Mouse (Mus musculus): ENCODE results near the gene Cdc14a. TPM values are rescaled to one million over a fixed set of nuclear protein-coding genes. Genes with fewer than 3 reads are reported as not detected.

Gene Cdc14a
- polyA plus RNA-seq, 1 experiment from 2014 or later, result 11.9 TPM

- H3K27ac ChIP-seq, result no peak overlapping the region
- H3K27me3 ChIP-seq, result no peaks in the 10 kb centered on the region
- 62% methylated on average over 8 of the region's 8 CpGs for WGBS
- H3K36me3 ChIP-seq (ENCODE audit: poor library complexity, severe bottlenecking), result peaks cover 21% of the 10 kb centered on the region
- H3K9me3 ChIP-seq (replicated peaks), result no peaks in the 10 kb centered on the region
- no peak overlapping the region for H3K4me3 ChIP-seq
- peaks cover 40% of the 10 kb centered on the region for H3K4me1 ChIP-seq
- no peak overlapping the region for H3K9ac ChIP-seq
- H3K4me2 ChIP-seq, result no peak overlapping the region
- no peak for ATAC-seq
These were observed 14.3 kb downstream of the Cdc14a start for GRCm38 (mm10) chr3:116409486-116409885.

GRCm38 (mm10) chr3:116408856-116409255 lies 15.0 kb downstream of the Cdc14a start:
- H3K36me3 ChIP-seq (ENCODE audit: poor library complexity, severe bottlenecking), result peaks cover 16% of the 10 kb centered on the region; the same call in 1 of the 2 replicates
- no peaks in the 10 kb centered on the region for H3K27me3 ChIP-seq
- no peaks in the 10 kb centered on the region for H3K9me3 ChIP-seq (replicated peaks)
- no peak overlapping the region for H3K27ac ChIP-seq
- H3K4me1 ChIP-seq, result peaks cover 40% of the 10 kb centered on the region
- H3K9ac ChIP-seq, result no peak overlapping the region
- ATAC-seq, result no peak
- no peak overlapping the region for H3K4me3 ChIP-seq
- no peak overlapping the region for H3K4me2 ChIP-seq
- 81% methylated on average over 10 of the region's 10 CpGs for WGBS

- no peak for ATAC-seq
- H3K9me3 ChIP-seq (replicated peaks), result no peaks in the 10 kb centered on the region
- 58% methylated on average over 9 of the region's 9 CpGs for WGBS
- H3K27me3 ChIP-seq, result no peaks in the 10 kb centered on the region
- no peak overlapping the region for H3K4me2 ChIP-seq
- H3K4me1 ChIP-seq, result peaks cover 39% of the 10 kb centered on the region
- no peak overlapping the region for H3K27ac ChIP-seq
- H3K36me3 ChIP-seq (ENCODE audit: poor library complexity, severe bottlenecking), result peaks cover 16% of the 10 kb centered on the region; the same call in 1 of the 2 replicates
- H3K4me3 ChIP-seq, result no peak overlapping the region
- no peak overlapping the region for H3K9ac ChIP-seq
These were observed 18.3 kb downstream of the Cdc14a start for GRCm38 (mm10) chr3:116405516-116405915.

- ATAC-seq, result no peak
- 74% methylated on average over 11 of the region's 11 CpGs for WGBS
- H3K9me3 ChIP-seq (replicated peaks), result no peaks in the 10 kb centered on the region
- no peak overlapping the region for H3K9ac ChIP-seq
- H3K4me1 ChIP-seq, result peaks cover 61% of the 10 kb centered on the region
- no peak overlapping the region for H3K4me2 ChIP-seq
- no peaks in the 10 kb centered on the region for H3K27me3 ChIP-seq
- H3K36me3 ChIP-seq (ENCODE audit: poor library complexity, severe bottlenecking), result no peaks in the 10 kb centered on the region
- no peak overlapping the region for H3K4me3 ChIP-seq
- H3K27ac ChIP-seq, result 0 out of 2 replicates have a peak overlapping the region, but pooled peaks have one; percentile 19
These were observed 22.4 kb downstream of the Cdc14a start for GRCm38 (mm10) chr3:116401436-116401835.

GRCm38 (mm10) chr3:116399349-116400090 lies 24.3 kb downstream of the Cdc14a start:
- Histone ChIP-seq H3K27me3 (no peaks in the 10 kb centered on the region), H3K36me3 (ENCODE audit: poor library complexity, severe bottlenecking) (no peaks in the 10 kb centered on the region), H3K4me1 (peaks cover 48% of the 10 kb centered on the region), H3K27ac (peak overlapping the region; percentile 88), H3K4me2 (peak overlapping the region; percentile 58), H3K9ac (peak overlapping the region; percentile 57), H3K9me3 (replicated peaks) (no peaks in the 10 kb centered on the region), H3K4me3 (peak overlapping the region; percentile 24)
- ATAC-seq, result peak; percentile 81
- WGBS, result 23% methylated on average over 22 of the region's 22 CpGs

GRCm38 (mm10) chr3:116398543-116398942 lies 25.3 kb downstream of the Cdc14a start:
- ATAC-seq, result no peak
- Histone ChIP-seq H3K27me3 (no peaks in the 10 kb centered on the region), H3K9ac (peak overlapping the region; percentile 45), H3K27ac (peak overlapping the region; percentile 88), H3K36me3 (ENCODE audit: poor library complexity, severe bottlenecking) (no peaks in the 10 kb centered on the region), H3K4me1 (peaks cover 48% of the 10 kb centered on the region), H3K4me3 (no peak overlapping the region), H3K4me2 (peak overlapping the region; percentile 24), H3K9me3 (replicated peaks) (no peaks in the 10 kb centered on the region)
- 62% methylated on average over 10 of the region's 10 CpGs for whole genome bisulfite sequencing

- Histone ChIP-seq H3K4me1 (peaks cover 48% of the 10 kb centered on the region), H3K9ac (0 out of 2 replicates have a peak overlapping the region, but pooled peaks have one; percentile 45), H3K4me2 (peak overlapping the region; percentile 24; the same call in 1 of the 2 replicates)
These were observed 25.9 kb downstream of the Cdc14a start for GRCm38 (mm10) chr3:116397976-116398375.

GRCm38 (mm10) chr3:116397341-116397740 lies 26.5 kb downstream of the Cdc14a start:
- Histone ChIP-seq H3K9me3 (replicated peaks) (no peaks in the 10 kb centered on the region), H3K27ac (no peak overlapping the region; the same call in 1 of the 2 replicates), H3K4me1 (peaks cover 48% of the 10 kb centered on the region), H3K36me3 (ENCODE audit: poor library complexity, severe bottlenecking) (peaks cover 6% of the 10 kb centered on the region), H3K4me2 (no peak overlapping the region), H3K27me3 (no peaks in the 10 kb centered on the region), H3K4me3 (no peak overlapping the region), H3K9ac (no peak overlapping the region)
- no peak for ATAC-seq
- 68% methylated on average over 6 of the region's 6 CpGs for WGBS

More at GRCm38 (mm10) chr3:116397976-116398375, 25.9 kb downstream of the Cdc14a start:
- WGBS, result 38% methylated on average over 7 of the region's 7 CpGs
- no peak overlapping the region for H3K4me3 ChIP-seq
- ATAC-seq, result peak; percentile 46
- H3K36me3 ChIP-seq (ENCODE audit: poor library complexity, severe bottlenecking), result no peaks in the 10 kb centered on the region
- H3K27me3 ChIP-seq, result no peaks in the 10 kb centered on the region
- H3K9me3 ChIP-seq (replicated peaks), result no peaks in the 10 kb centered on the region
- H3K27ac ChIP-seq, result peak overlapping the region; percentile 88

- Histone ChIP-seq H3K4me1 (peaks cover 46% of the 10 kb centered on the region), H3K9me3 (replicated peaks) (no peaks in the 10 kb centered on the region), H3K27ac (no peak overlapping the region), H3K4me3 (no peak overlapping the region), H3K27me3 (no peaks in the 10 kb centered on the region), H3K4me2 (no peak overlapping the region), H3K9ac (no peak overlapping the region), H3K36me3 (ENCODE audit: poor library complexity, severe bottlenecking) (peaks cover 12% of the 10 kb centered on the region)
- no peak for ATAC-seq
- WGBS, result 80% methylated on average over 3 of the region's 3 CpGs
These were observed 27.3 kb downstream of the Cdc14a start for GRCm38 (mm10) chr3:116396571-116396970.

- Histone ChIP-seq H3K4me3 (no peak overlapping the region), H3K9me3 (replicated peaks) (no peaks in the 10 kb centered on the region), H3K4me1 (peaks cover 35% of the 10 kb centered on the region), H3K27ac (no peak overlapping the region), H3K36me3 (ENCODE audit: poor library complexity, severe bottlenecking) (peaks cover 18% of the 10 kb centered on the region), H3K27me3 (no peaks in the 10 kb centered on the region), H3K9ac (no peak overlapping the region), H3K4me2 (no peak overlapping the region)
- WGBS, result 90% methylated on average over 5 of the region's 5 CpGs
- ATAC-seq, result no peak
These were observed 28.9 kb downstream of the Cdc14a start for GRCm38 (mm10) chr3:116394885-116395390.

GRCm38 (mm10) chr3:116391399-116391798 lies 32.4 kb downstream of the Cdc14a start:
- Histone ChIP-seq H3K27me3 (no peaks in the 10 kb centered on the region), H3K4me1 (peaks cover 1% of the 10 kb centered on the region; the same call in 1 of the 2 replicates), H3K36me3 (ENCODE audit: poor library complexity, severe bottlenecking) (peaks cover 31% of the 10 kb centered on the region), H3K4me2 (no peak overlapping the region), H3K27ac (peak overlapping the region; percentile 19; the same call in 1 of the 2 replicates), H3K4me3 (no peak overlapping the region), H3K9ac (no peak overlapping the region), H3K9me3 (replicated peaks) (no peaks in the 10 kb centered on the region)
- 86% methylated on average over 10 of the region's 10 CpGs for WGBS
- ATAC-seq, result no peak

Data from forebrain, embryonic 13.5 days (tissue).